Mouse (Mus musculus): ENCODE results near the gene Il1a.

The Il1a gene

DNA sequence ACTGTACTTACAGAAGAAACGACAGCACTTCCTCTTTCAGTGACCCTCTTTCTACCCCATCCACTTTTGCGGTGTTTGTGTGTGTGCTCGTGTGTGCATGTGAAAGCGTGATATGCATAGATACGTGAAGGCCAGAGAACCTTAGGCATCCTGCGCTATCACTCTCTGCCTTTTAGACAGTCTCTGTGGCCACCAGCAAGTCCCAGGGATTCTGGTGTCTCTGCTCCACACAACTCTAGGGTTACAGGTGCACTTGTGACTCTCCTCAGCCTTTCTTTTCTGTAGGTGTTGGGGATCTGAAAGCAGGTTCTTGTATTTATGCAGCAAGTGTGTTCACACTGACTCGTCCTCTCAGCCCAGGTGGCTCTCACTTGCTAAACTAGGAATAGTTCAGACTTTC is 44.5 kb downstream of the Il1a start:
- DNase-seq (ENCODE audit: low spot score in 2 of 2), result no peak

- DNase-seq (ENCODE audit: low spot score in 2 of 2), result no peak
Observed at GRCm38 (mm10) chr2:129263073-129263472, 46.7 kb downstream of the Il1a start.

GRCm38 (mm10) chr2:129261151-129261794 is 48.5 kb downstream of the Il1a start:
- no peak for DNase-seq (ENCODE audit: low spot score in 2 of 2)

DNA sequence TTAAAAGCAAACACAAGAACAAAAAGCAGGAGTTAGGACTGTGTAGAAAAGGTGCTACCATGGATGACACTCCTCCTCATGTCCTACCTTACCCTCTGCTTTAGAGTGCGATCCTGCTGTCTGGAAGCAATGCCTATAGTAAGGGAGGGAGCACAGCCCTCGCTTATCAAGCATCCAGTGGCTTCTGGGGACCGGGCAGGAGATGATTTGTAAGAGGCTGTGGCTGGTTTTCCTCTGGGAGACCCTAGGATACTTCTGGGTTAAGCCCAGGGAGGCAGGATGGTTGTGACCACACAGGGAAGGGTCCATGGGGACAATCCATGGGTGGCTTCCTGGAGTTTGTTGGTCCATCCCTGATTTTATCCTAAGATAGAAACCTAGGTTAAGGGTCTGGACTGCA is 49.1 kb downstream of the Il1a start:
- DNase-seq (ENCODE audit: low spot score in 2 of 2), result no peak

- DNase-seq (ENCODE audit: low spot score in 2 of 2), result peak; percentile 72 to 84
Observed at GRCm38 (mm10) chr2:129258475-129259211, 51.1 kb downstream of the Il1a start.

- no peak for DNase-seq (ENCODE audit: low spot score in 2 of 2)
Observed at GRCm38 (mm10) chr2:129258056-129258455, 51.7 kb downstream of the Il1a start.

GRCm38 (mm10) chr2:129256006-129256405 is 53.8 kb downstream of the Il1a start:
- DNase-seq (ENCODE audit: low spot score in 2 of 2), result no peak

DNA sequence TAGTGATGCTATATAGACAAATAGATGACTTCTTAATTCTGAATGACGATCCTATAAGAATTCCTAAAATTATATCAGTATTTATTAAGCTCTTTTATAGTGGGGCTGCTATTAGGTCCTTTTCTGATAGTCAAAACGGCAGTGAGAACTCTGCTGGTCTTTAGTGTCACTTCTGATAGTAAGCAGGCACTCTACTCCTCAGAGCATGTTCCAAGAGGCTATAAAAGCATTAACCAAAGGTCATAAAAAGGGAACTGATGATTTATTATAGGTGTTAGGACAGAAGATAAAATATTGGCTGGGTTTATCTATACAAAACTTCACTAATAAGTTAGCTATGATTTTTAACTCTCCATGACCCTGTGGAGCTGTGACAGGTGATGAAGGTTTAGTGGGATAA is 55.7 kb downstream of the Il1a start:
- DNase-seq (ENCODE audit: low spot score in 2 of 2), result no peak

DNA sequence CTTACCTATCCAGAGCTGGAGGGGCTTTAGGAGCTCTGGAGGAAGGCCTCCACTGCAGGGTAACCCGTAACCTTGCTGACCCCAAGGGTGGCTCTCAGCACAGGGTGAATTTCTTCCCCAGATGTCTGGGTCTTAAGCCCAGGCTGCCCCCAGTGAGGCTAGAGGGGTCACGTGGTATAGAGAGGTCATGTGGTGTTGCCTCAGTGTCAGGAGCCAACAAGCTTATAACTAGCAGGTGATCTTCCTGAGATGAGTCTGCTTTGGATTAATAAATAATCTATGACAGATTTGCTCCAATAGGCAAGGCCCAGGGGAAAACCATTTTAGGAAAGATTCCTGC is 56.2 kb downstream of the Il1a start:
- no peak for DNase-seq (ENCODE audit: low spot score in 2 of 2)

GRCm38 (mm10) chr2:129252836-129253630 is 56.7 kb downstream of the Il1a start:
- DNase-seq (ENCODE audit: low spot score in 2 of 2), result no peak
